Mouse (Mus musculus) right cerebral cortex, postnatal 10 days (tissue): ENCODE results near the gene Fam174a.

ENCODE experiments used
- DNase-seq, 2 experiments: peaks; one replicate each; pipeline ENCODE4 v3.0.0; 2021; ENCODE audit warnings: low spot score in 2 of 2

Fam174a gene

GRCm38 (mm10) chr1:95313393-95314228 lies at the start of gene Fam174a:
Gene Fam174a, plus strand, starts transcription at chr1:95313623.
- DNase-seq = peak; percentile 96 to 97

DNA sequence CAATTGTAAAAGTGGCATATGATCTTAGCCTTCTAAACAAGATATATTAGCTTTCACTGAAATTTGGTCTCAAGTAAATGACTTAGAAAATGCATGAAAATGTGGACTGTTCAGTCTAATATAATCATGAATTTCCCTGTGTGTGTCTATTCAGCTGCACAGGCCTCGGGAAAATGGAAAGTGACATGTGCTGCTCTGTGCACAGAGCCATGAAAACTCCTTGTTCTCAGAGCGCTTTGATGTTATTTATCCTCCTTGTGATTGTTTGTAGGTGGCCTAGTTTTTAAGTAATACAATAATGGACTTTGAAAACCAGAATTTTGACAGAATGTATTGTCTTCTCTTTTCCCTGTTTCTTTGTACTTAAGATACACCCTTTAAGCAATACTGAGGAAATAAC lies 49.6 kb upstream of the Fam174a start:
- no peak for DNase-seq

GRCm38 (mm10) chr1:95267950-95268724 lies 45.3 kb upstream of the Fam174a start:
- DNase-seq = peak; percentile 30 to 34

DNA sequence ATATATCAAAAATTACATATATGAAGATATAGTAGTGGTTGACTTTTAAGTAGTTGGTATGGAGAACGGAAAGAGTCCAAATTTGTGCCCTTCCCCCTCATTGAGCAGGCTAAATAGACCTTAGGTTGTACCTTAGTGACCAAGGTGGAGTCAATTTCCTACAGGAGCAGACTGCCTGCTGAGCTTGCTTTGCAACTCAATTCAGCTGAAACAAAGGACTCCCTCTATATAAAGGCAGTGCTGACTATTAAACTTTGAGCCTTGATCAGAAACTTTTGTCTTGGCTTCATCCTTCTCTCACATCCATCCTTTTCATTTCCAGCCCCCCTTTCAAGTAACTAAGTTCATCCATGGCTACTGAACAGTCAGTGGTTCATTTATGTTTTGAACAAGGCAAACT lies 40.1 kb upstream of the Fam174a start:
- no peak for DNase-seq

- DNase-seq = no peak
Observed at GRCm38 (mm10) chr1:95308324-95308723, 5.1 kb upstream of the Fam174a start.

DNA sequence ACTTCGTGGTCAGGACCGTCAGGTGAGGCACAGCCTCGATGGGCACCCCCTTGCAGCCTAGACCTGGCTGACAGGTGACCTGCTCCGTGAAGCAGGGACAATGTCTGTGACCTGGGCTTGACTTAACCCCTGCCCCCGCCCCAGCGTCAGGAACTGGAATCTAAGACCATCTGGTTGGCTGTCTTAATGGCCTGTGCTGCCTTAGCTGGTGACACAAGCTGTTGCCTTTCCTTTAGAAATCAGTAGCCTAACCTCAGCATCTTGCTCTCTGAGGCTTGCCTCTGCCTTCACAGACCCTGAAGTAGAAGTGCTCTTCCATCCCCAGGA lies 769 bp downstream of the Fam174a start:
- peak in 1 of 2 experiments; percentile 56 for DNase-seq

DNA sequence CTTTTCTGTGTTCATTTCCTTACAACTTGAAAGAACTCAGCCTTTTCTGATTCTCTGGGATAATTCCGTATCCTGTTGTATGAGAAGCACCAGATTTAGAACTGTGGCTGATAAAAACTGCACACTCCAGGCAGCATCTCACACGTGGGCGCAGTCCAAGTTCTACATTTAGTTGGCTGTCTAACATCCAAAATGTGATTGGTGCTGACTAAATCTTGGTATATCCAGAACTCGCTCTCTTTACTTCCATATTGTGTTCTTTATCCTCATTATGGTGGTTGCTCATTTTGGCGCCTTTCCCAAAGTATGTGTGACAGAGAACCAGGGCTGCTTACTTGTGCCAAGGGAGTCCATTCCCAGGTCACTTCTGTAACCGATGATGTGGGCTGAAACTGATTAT lies 2.6 kb downstream of the Fam174a start:
- DNase-seq = peak; percentile 69 to 80

DNA sequence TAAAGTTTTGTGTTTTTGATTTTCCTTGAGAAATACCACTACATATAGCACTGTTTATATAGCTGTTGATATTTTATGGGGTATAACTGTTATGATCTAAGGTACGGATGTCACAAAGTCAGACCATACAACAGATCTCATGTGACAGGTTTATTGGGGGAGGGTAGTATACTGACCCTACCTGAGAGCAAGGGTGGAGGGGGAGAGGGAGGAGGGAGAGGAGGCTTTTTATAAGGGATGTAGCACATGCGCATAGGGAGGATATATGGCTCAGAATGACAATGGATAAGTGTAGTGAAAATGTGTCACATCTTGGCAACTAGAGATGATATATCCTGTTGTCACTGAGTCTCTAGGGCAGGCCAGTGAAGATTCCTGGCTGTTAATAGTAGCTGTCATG lies 8.8 kb downstream of the Fam174a start:
- no peak for DNase-seq

GRCm38 (mm10) chr1:95323004-95323403 lies 9.6 kb downstream of the Fam174a start:
- DNase-seq = no peak

- DNase-seq = no peak
Observed at GRCm38 (mm10) chr1:95326856-95327255, 13.4 kb downstream of the Fam174a start.

GRCm38 (mm10) chr1:95339618-95340017 lies 26.2 kb downstream of the Fam174a start:
- DNase-seq = no peak

DNA sequence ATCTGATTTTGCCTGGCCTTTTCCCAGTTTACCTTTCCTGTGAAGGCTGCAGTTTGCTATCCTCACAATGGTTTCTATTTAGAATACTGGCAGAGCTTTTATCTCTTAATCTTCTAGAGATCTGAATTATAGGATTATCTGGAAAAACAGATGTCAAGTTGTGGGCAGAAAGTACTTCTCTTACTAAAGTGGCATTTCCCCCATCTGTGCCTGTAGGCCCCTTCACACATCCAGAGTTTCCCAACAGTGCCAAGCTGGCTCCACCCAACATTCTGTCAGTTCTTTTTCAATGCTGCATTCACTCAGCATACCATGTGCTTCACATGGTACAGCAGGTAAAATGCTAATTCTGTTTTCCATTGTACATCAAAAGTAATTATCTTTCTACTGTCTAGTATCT lies 28.8 kb downstream of the Fam174a start:
- peak; percentile 65 to 77 for DNase-seq

DNA sequence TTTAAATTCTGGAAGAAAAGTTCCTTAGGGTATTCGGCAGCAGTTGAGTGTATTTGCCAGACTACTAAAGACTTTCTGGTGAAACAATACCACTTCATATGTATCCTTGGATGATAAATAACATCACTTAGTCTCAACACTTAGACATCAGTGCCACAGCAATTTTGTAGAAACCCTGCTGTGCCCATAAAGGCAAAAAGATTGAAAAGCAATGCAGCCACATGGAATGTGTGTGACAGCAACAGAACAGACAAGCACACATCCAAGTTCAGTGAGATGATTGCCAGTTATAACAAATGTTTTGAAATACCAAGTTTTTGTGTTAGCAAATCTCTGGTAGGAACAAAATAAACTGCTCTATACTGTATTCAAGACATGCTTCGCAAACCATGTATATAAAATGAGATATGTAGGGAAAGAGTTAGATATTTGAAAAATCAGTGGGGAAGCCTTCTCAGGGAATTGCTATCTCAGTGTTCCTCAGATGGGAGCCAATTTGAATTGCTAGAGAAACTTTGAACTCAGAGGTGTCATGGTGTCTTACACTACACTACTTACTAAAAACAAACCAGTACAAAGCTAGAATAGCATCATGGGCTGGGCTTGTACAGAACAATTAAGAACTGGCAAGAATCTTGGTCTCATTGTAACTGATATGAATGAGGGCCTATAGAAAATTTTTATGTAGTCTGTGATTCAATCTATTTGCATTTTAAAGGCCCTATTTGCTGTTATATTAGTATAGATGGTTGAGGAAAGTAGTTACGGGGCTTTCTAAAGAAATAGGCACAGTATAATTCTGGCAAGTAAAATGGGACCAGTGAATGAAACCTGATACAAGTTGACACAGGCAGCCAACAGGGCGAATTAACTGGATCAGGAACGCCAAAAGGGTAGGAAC lies 30.4 kb downstream of the Fam174a start:
- DNase-seq = no peak

DNA sequence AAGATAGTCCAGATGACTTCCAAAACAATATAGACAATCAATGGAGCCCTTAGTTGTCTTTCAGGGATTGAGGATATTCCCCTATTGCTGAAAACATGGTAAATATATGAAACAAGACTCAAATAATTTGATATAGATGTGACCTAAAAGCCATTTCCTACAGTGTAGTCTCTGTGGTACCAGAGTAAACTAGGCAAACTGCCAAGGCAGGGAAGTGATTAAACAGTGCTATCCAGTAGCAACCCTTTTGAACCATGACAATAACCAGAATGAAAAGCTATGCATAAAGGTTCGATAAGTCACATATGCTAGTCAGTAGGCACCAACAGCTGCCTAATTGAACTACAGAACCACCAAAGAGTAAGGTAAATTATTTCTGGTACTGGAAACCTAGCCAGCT lies 40.7 kb downstream of the Fam174a start:
- no peak for DNase-seq

DNA sequence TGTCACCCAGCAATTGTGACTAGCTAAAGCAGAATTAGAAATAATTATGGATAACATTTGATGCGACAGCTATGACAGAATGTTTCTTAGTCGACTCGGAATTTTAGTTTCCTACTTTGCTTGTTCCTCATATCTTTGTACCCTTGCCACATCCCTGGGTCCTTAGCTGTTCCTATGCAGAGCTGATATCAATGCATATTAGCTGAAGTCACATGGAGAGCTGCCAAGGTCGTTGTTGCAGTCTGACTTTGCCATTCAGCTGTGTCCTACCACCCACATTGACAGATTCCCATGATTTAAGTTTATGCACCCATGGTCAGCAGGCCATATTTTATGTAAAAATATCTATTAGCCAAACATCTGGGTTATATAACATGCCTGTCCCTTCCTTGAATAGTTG lies 43.5 kb downstream of the Fam174a start:
- DNase-seq = no peak

DNA sequence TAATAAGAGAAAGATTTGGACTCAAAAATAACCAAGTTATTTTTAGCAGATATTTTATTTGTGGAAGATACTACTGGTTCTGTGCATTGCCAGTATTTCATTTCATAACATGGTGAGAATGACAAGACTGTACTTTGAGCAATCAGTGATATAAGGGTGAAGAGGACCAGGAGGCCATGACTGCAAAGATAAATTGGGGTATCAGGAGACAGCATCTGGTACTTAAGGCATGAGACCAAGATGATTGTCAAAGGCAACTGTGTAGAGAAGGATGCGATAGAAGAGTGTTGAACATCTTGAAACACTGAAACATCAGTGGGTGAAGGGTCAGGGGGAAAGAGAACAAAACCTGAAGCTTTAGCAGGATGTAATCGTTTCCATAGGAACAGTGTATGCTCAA lies 50.3 kb downstream of the Fam174a start:
- no peak for DNase-seq

DNA sequence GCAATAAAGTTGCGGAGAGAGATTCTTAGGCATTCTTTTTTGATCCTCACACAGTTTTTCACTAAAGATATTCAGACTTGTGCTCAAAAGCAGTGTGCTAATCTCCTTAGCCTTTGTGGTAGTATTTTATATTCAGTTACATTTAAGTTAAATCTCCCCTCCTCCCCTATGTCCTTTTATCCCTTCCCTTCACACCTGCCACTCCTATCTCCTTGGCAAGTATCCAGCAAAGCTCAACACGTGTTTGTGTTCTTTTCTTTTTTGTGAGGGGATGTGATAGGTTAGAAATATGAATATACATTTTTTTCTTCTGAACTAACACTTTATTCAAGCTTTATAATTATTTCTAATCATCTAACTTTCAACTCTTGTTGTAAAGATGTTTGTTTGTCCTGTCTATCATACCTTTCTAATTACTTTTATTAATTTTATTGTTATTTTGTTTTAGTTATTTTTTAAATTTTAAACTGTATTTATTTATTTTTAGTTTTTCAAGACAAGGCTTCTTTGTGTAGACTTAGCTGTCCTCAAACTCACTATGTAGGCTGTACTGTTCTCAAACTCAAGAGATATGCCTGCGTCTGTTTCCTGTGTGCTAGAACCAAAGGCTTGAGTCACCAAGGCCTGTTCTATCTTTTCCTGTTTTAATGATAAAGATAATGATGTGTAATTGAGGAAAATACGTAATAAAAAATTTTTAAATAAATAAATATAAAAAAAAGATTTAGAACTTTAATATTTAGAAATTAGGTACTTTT lies 53.4 kb downstream of the Fam174a start:
- DNase-seq = no peak

- no peak for DNase-seq
Observed at GRCm38 (mm10) chr1:95367748-95368147, 54.3 kb downstream of the Fam174a start.

DNA sequence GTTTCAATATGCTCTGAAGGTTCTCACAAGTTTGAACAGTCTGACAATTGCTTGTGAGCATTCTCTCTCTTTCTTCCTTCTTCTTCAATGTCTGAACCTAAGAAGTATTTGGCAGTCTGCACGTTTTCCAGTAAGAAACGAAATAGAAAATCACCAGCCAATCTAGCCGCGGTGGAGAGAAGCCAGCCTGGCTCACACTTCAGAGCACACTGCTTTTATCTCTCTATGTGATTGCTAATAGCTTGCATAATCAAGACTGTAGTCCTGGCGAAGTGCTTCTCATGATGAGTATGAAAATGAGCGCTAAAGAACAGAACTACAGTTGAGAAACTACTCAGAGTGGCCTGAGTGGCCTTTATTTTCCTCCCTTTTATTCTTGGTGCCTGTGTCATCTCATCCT lies 62.0 kb downstream of the Fam174a start:
- no peak for DNase-seq

DNA sequence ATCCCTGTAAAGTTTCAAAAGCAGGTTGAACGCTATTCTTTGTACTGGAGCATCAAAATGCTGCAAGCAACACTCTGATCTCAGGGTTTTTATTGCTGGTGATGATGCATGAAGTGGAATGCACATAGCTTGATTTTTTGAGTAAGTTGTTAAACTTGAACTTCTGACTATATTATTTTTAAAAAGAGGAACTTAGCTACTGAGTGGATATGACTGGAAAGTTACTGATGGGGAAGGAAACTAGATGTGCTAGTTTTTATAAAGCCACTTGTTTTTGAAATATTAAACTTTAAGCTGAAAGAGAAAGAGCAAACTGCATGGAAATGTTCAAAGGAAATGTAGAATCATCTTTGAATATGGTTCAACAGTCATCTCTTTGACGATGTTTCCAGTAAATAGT lies 67.6 kb downstream of the Fam174a start:
- DNase-seq = no peak
